Mouse (Mus musculus) E14TG2a.4 (cell line): Measurements from ENCODE around the gene Flnc.

Source experiments
- CTCF ChIP-seq: conservative IDR thresholded peaks from 2 replicates; pipeline ENCODE4 v1.5.1; 2014; ENCODE audit warnings: low read length
- POU5F1 ChIP-seq: IDR thresholded peaks from 2 replicates; pipeline ENCODE4 v1.6.1; 2014; ENCODE audit warnings: low read length, borderline replicate concordance

- TF ChIP-seq CTCF (no peak), POU5F1 (no peak)
Observed at GRCm38 (mm10) chr6:29395910-29396713, 36.9 kb upstream of the Flnc start, which contains the start of gene Ccdc136.
